Mouse (Mus musculus) ovary, adult 18-20 months (tissue): ENCODE data around the gene Ifit1bl1.
"Not testable (repeated sequence)": the region's sequence is repeated elsewhere in the genome, so short reads cannot be mapped to it uniquely, and the experiment has no call there.

Source experiments
- DNase-seq: peaks from one replicate; pipeline ENCODE4 v3.0.0; 2022; ENCODE audit warnings: low spot score, mixed read lengths

The Ifit1bl1 gene

DNA sequence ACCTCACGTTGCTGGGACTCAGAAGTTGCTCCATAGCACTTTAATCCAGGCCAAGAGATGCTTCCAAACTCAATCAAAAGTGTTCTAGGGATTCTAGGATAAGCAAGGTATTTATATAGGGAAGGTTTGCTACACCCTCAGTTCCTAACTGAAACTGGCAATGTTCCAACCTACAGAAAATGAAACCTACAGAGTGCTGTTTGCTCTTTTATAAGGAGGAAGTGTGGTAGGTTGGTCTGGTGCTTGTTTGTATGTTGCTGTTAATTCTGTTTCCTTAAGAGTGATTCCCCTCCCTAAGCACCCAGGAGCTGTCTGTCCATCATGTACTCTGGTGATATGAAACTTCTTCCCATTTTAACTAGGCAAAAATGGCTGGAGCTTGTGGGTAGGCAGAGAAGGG is at the start of gene Ifit1bl1:
Gene Ifit1bl1, minus strand, starts transcription at position 69 of the 400 bp plus-strand sequence.
- DNase-seq, result not testable (repeated sequence)

DNA sequence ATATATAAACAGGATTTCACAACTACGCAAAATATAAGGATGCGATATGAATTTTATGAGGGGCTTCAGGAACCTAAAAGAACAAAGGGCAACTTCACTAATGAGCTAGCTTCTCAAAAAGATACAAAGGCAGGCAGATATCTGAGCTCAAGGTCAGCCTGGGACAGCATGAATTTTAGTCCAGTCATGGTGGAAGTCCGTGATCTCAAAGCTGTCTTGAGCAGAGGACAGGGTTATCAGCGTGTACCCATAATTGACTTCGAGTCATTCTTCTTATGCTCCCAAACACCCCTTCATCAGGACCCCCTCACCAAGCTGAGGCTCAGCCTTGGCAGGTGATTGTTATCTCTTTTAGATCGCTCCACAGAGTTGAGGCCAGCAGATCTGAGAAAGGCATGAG is 49.2 kb upstream of the Ifit1bl1 start:
- DNase-seq, result no peak

DNA sequence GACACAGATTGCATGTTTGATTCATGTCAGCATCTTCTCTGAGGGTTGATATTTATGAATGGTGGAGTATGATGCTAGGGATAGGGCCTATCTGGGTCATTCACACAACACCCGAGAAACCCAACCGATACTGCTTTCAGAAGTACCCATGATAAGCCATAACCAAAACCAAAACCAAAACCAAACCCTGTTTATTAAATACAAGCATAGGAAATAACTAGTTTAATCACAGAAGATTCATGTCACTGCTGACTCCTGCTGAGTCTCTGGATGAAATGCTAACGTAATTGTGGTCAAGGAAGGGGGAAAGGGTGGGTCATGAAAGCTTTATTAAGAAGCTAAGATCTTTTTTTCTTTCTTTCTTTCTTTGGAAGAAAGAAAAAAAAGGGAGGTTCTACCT is 48.5 kb upstream of the Ifit1bl1 start:
- DNase-seq, result no peak

DNA sequence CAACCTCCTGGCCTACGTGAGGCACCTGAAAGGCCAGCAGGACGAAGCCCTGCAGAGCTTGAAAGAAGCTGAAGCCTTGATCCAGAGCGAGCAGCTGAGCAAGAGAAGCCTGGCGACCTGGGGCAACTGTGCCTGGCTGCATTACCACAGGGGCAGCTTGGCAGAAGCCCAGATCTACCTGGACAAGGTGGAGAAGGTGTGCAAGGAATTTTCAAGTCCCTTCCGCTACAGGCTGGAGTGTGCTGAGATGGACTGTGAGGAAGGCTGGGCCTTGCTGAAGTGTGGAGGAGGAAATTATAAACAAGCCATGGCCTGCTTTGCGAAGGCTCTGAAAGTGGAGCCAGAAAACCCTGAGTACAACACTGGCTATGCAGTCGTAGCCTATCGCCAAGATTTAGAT is 45.9 kb upstream of the Ifit1bl1 start:
- not testable (repeated sequence) for DNase-seq

DNA sequence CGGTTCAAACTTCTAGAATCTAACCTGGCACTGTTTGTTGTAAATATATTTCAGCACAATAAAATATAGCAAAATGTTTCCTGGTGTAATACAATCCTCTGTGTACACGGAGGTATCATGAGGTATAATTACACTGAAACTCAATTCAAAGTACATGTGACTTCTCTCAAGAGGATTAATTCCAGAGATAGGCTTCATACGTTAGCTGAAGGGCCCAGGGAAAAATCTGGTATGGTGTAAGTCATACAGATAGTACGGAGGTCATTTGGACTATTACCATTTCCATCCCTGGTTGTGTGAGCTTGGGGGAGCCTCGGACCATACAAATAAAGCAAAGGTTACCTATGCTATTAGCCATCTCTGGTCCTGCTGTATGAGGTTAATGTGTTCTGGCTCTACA is 40.9 kb upstream of the Ifit1bl1 start:
- no peak for DNase-seq

DNA sequence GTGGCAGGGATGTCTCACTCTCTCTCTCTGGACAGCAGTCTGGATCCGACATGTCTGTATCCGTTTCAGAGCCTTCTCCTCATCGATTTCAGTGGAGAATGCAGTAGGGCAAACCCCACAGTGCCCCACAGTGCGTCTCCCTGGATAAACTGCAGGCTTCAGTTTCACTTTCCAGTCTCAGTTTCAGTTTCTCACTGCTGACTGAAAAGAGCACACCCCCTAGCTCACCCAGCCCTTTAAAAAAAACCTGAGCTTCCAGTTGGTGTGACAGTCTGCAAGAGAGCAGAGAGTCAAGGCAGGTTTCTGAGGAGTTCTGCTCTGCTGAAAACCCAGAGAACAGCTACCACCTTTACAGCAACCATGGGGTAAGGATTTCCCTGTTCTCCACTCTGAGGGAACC is 38.9 kb upstream of the Ifit1bl1 start, which contains the start of the genes Ifit1bl2 and Ifit1:
Gene Ifit1bl2, minus strand, starts transcription at position 121 of the 400 bp plus-strand sequence.
Gene Ifit1, plus strand, starts transcription at position 249 of the 400 bp plus-strand sequence.
- no peak for DNase-seq

DNA sequence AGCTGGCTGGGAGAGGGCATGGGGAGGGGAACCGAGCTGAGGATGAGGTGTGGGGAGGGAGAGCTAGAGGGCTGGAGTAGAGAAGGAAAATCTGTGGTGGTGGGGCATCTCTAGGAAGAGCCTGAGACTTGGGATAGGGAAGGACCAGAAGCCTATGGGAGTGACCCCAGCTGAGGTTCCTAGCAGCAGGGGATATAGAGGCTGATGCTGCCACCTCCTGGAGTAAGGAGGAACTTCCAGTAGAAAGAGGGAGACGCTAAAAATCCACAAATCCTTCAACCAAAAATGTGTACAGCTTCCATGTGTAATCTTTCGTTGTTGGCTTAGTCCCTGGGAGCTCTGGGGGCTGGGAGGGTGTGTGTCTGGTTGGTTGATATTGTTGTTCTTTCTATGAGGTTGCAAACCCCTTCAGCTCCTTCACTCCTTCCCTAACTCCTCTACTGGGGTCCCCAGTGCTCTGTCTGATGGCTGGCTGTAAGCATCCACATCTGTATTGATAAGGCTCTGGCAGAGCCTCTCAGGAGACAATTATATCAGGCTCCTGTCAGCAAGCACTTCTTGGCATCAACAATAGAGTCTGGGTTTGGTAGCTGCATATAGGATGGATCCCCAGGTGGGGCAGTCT is 35.3 kb upstream of the Ifit1bl1 start:
- no peak for DNase-seq

DNA sequence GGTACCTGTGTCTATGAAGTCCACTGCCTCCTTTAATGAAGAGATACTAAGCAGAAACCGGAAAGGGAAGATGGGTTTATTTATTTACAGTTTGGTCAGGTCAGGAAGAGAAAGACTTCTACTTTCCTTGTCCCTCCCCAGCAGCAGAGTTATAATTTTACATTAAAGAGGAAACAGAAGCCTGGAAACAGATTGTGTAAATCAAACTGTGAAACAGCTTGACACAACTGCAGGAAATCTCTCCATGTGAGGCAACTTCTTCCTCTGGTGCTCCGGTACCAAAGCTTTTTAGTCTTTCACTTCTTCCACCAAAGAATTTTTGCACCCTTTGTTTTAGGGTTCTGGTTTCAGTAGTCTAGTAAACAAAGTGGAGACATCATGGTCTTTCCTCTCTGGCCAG is 31.7 kb upstream of the Ifit1bl1 start:
- no peak for DNase-seq

DNA sequence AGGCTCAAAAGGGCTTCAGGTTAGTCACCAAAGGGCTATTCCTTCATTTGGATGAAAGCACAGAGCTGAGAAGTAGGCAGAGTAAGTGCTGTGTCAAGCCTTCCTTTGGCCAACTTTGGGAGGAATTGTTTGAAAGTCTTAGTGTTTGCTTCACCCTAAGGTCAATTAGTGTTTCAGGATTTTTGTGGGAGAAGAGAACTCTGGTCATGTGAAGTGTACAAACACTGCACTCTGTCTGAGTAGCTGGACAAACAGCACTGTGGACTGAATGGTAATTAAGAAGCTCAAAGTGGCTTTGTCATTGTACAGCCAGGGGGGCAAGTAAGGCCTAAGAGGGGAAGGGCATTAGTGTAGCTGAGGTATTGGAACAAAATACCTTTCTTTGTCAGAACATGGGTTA is 29.7 kb upstream of the Ifit1bl1 start:
- no peak for DNase-seq

DNA sequence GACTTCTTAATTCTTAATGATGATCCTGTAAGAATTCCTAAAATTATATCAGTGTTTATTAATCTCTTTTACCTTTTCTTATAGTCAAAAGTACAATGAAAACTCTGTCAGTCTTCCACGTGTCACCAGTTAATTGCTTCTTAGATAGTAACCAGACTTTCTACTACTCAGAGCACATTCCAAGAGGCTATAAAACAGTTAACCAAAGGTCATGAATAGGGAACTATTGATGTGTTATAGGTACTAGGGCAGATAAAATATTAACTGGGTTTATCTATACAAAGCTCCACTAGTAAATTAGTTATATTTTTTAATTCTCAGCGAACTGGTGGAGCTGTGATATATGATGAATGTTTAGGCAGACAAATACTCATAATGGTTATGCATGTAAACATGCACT is 25.7 kb upstream of the Ifit1bl1 start:
- DNase-seq, result no peak

DNA sequence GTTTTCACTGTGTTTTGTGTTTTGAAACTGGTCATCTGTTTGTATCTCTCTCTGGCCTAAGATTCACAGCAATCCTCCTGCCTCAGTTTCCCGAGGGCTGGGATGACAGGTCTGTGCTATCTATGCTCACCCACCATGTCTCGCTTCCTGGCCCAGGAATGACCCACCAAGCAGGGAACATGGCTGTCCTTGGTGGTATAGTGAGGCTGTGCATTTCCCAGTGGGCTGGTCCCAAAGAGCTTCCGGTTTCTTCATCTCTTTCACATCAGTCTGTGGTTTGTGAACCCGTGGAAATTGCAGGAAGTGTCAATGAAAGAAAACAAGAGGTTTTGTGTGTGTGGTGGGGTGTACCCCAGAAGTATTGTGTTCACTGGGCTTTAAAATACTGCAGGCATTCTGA is 22.9 kb upstream of the Ifit1bl1 start:
- no peak for DNase-seq

DNA sequence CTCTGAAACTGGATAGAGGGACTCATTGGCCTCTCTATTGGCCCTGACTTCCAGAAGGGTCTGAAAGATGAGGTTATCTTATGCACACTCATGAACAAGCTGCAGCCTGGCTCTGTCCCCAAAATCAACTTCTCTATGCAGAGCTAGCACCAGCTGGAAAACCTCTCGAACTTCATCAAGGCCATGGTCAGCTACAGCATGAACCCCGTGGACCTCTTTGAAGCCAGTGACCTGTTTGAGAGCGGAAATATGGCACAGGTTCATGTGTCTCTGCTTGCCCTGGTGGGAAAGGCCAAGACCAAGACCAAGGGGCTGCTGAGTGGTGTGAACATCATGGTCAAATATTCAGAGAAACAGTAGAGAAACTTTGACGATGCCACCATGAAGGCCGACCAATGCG is 22.0 kb upstream of the Ifit1bl1 start:
- no peak for DNase-seq

DNA sequence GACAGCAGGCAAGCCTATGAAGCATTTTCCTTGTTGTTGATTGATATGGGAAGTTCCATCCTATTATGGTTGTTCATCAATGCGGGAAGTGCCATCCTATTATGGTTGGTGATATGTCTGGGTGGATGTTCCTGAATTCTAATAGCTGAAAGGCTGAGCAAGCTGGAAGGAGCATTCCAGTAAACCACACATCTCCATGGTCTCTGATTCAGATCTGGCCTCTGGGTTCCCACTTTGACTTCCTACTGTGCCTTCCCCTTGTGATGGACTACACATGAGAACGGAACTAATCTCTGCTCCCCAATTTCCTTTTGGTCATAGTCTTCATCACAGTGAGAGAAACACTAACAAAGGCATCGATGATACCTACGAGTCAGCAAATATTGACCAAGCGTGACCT is 19.1 kb upstream of the Ifit1bl1 start:
- no peak for DNase-seq

DNA sequence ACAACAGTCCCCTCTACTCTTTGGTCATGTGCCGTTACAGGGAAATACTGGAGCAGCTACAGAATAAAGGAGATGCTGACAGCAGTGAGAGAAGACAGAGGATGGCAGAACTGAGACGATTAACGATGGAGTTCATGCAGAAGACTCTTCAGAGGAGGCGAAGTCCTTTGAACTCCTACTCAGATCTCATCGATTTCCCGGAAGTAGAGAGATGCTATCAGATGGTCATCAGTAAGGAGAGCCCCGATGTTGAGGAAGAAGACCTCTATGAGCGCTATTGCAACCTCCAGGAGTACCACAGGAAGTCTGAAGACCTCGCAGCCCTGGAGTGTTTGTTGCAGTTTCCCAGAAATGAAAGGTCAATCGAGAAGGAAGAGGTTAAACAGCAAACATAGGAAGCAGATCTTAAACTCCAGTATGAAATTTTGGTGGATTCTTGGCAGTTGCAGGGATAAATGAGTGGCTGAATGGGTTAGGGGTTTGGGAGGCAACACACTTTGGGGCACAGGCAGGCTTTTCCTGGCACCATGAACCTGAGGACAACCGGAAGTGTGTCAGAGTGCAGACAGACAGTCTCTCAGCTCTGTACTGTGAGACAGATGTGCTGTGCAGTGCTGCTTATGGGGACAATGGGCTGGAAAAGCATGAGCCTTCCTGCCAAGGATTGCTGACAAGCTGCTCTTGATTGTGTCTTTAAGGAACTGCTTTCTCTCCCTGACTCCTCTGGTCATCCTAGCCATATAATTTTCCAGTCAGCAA is 10.7 kb upstream of the Ifit1bl1 start:
- not testable (repeated sequence) for DNase-seq

DNA sequence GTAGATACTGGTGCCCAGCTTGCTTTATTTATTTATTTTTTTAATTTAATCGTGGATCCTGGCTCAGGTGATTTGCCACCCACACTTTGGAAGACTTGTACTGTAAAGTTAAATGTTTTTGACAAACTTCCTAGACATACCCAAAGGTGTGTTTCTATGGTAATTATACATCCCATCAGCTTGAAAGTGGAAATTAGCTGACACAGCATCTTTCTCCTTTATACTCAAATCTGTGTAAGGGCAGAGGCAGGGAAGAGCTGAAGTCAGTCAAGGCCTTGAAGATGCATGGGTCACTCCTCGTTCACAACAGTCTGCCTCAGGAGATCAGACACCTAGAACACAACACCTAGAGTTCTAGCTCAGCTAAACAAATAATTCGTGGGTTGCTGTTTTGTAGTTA is 8.4 kb upstream of the Ifit1bl1 start:
- DNase-seq, result not testable (repeated sequence)

DNA sequence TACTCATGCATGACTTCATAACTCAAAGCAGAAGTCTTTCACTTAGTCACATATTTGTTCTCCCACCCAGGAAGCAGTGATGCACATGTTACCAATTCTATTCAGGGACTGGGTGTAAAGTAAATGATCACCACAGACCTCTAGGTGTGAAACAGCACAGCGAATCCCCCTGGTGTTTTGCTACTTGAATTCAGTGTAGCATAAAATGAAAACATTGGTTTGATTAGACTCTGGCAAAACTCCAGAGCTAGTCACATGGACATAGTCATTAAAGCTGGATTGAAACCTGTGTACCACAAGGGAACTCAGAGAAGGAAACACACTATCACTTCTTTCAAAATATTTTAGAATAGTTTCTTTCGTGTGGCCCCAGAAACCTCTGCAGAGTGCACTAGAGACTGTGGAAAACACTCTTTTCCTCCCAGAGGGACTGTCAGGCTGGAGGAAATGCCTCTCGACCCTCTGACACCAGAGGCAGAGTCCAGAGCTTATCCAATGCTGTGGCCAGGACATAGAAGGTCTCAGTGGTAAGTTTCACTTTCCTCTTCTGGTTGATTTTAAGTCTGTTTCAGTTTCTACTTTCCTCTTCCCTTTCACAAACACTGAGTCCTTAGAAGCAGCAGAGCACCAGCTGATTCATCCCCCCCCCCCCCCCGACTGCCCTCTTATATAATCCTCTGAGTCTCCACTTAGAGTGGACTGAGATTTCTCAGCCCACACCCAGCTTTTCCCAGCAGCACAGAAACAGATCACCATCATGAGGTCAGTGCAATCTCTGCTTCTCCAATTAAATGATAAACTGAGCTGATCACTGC is 5.7 kb upstream of the Ifit1bl1 start, which contains the start of gene Ifit3b:
Gene Ifit3b, plus strand, starts transcription at position 734 of the 815 bp plus-strand sequence.
- not testable (repeated sequence) for DNase-seq

DNA sequence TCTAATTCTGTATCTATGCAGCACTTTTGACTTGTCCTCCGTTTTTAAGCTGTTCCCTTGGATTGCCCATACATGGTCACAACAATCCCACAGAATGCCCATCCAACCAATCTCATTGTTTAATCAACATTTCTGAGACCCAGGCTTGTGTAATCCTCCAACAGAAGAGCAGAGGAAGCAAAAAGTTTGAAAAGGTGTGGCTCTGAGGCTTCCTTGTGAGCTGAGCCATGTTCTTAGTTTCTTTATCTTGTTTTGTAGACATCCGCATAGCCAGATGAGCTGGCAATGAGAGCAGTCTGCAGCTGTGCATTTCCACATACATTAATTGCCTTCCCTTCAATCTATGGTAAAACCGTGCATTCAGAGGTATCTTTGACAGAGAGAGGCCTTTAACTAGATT is 3.7 kb upstream of the Ifit1bl1 start:
- no peak for DNase-seq

DNA sequence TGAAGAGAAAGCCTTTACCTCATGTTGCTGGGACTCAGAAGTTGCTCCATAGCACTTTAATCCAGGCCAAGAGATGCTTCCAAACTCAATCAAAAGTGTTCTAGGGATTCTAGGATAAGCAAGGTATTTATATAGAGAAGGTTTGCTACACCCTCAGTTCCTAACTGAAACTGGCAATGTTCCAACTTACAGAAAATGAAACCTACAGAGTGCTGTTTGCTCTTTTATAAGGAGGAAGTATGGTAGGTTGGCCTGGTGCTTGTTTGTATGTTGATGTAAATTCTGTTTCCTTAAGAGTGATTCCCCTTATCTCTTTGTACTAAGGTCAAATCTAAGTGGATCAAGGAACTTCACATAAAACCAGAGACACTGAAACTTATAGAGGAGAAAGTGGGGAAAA is 2.5 kb downstream of the Ifit1bl1 start:
- DNase-seq, result not testable (repeated sequence)

DNA sequence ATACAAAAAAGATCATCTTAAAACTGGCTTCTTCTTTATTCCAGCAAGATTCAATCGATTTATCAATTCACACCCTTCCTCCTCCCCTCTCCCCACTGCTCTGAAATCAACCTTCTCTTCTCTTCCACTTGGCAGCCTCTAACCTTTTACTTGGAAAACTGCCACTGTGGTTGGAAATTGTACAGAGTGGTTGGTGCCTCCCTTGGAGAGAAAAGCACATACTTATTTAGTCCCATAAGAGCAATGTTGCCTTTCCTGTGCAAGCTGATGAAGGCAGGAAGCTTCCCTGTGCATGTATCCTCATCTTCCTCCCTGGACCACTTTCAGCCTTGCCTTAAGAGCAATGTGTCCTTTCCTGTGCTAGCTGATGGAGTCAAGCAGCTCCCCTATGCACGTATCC is 3.4 kb downstream of the Ifit1bl1 start:
- DNase-seq, result peak; percentile 54

DNA sequence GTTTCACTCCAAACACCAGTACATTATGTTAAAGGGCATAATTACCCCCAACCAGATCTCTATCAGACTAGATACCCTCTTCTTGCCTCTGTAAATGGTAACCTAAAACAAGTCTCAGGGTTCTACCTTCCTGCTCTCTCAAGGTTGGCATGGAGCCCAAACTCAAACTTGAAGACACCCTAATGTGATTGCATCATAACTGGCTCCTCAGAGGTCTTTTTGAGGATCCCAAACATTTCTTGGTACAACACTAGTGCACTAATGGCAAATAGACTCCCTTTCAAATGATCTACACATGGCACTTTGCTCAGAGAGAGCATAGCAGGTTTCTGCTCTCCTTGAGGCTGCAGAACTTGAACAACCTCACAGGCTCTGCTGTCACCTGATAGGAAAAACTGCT is 4.9 kb downstream of the Ifit1bl1 start:
- no peak for DNase-seq

DNA sequence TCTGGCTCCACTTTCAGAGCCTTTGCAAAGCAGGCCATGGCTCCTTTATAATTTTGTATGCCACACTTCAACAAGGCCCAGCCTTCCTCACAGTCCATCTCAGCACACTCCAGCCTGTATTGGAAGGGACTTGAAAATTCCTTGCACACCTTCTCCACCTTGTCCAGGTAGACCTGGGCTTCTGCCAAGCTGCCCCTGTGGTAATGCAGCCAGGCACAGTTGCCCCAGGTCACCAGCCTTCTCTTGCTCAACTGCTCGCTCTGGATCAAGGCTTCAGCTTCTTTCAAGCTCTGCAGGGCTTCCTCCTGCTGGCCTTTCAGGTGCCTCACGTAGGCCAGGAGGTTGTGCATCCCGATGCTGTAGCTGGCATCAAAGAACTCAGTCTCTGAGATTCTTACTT is 7.2 kb downstream of the Ifit1bl1 start:
- DNase-seq, result not testable (repeated sequence)

DNA sequence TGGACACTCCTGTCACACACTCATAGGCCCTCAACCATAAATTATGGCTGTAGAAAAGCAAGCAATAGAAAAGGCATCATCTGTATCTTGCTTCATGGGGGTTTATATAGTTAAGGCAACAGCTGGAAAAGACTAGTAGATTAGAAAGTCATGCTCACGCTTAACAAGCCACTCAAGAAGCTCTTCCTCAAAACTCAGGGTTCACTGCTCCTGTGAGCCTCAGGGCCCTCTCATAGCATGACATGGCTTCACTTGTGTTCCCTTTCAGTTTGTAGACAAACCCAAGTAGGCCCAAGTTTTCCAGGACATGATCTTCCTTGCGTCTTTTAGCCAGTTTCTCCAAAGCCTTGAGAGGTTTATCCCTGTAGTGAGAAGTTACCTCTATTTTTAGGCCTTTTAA is 8.3 kb downstream of the Ifit1bl1 start:
- DNase-seq, result no peak

DNA sequence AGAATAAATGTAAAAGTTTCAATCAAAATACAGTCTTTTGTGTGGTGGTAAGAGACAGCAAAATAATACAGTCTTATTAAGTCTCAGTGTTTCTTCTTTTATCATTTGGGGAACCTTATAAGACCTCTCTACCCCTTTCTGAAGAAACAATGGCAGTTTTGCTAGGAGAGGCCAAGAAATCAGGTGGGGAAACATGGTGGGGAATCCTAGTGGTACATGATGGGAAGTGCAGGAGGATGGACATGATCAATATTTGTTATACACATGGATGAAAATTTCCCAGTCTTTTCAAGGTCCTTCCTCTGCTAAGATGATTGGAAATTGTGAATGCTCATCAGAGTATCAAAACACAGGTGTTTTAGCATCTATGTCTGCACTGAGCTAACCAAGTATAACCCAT is 12.8 kb downstream of the Ifit1bl1 start:
- no peak for DNase-seq
